Mouse (Mus musculus): Measurements from ENCODE around the gene Cyp19a1. TPM values are rescaled to one million over a fixed set of nuclear protein-coding genes. Genes with fewer than 3 reads are reported as not detected.

Cyp19a1 gene
- total and polyA plus RNA-seq, 2 experiments from 2014 or later = not detected

- 58% methylated on average over 5 of the region's 5 CpGs for WGBS
- Histone ChIP-seq H3K9me3 (ENCODE audit: low read length) (no peaks in the 10 kb centered on the region), H3K9ac (replicated peaks; ENCODE audit: low read length) (no peak overlapping the region), H3K27me3 (ENCODE audit: insufficient read depth, low read length) (0 out of 2 replicates have a peak, but pooled peaks cover 4% of the 10 kb centered on the region), H3K27ac (no peak overlapping the region), H3K4me2 (ENCODE audit: low read depth, low read length) (no peak overlapping the region), H3K4me1 (ENCODE audit: insufficient read depth, low read length) (no peaks in the 10 kb centered on the region), H3K36me3 (ENCODE audit: insufficient read depth, low read length) (no peaks in the 10 kb centered on the region), H3K4me3 (ENCODE audit: low read length) (no peak overlapping the region)
- ATAC-seq (no peak), DNase-seq (ENCODE audit: low spot score) (no peak)
- no peak for TF ChIP-seq CTCF (IDR thresholded peaks at IDR 0.05; ENCODE audit: low read depth)
Observed at GRCm38 (mm10) chr9:54287804-54288203, 19.9 kb upstream of the Cyp19a1 start.

- Histone ChIP-seq H3K4me2 (ENCODE audit: low read depth, low read length) (peak within 1 kb of the TSS; percentile 90), H3K27me3 (ENCODE audit: insufficient read depth, low read length) (0 out of 2 replicates have a peak, but pooled peaks cover 4% of the 10 kb centered on the region), H3K4me3 (ENCODE audit: low read length) (peak within 1 kb of the TSS; percentile 47), H3K9ac (replicated peaks; ENCODE audit: low read length) (peak within 1 kb of the TSS; percentile 63), H3K4me1 (ENCODE audit: insufficient read depth, low read length) (no peaks in the 10 kb centered on the region), H3K36me3 (ENCODE audit: insufficient read depth, low read length) (no peaks in the 10 kb centered on the region), H3K27ac (no peak within 1 kb of the TSS), H3K9me3 (ENCODE audit: low read length) (no peaks in the 10 kb centered on the region)
- TF ChIP-seq CTCF (IDR thresholded peaks at IDR 0.05; ENCODE audit: low read depth) = peak; percentile 41
- peak; percentile 81 for ATAC-seq
- peak; percentile 33 for DNase-seq (ENCODE audit: low spot score)
- 2% methylated on average over 61 of the region's 61 CpGs for WGBS
Observed at GRCm38 (mm10) chr9:54286331-54286987, 18.5 kb upstream of the Cyp19a1 start, which contains the start of gene Gldn. TSS of gene Gldn (plus strand) at chr9:54286486.

- Histone ChIP-seq H3K4me2 (ENCODE audit: low read depth, low read length) (no peak overlapping the region), H3K36me3 (ENCODE audit: insufficient read depth, low read length) (no peaks in the 10 kb centered on the region), H3K4me1 (ENCODE audit: insufficient read depth, low read length) (no peaks in the 10 kb centered on the region), H3K4me3 (ENCODE audit: low read length) (no peak overlapping the region), H3K27ac (no peak overlapping the region), H3K27me3 (ENCODE audit: insufficient read depth, low read length) (no peaks in the 10 kb centered on the region), H3K9me3 (ENCODE audit: low read length) (no peaks in the 10 kb centered on the region), H3K9ac (replicated peaks; ENCODE audit: low read length) (no peak overlapping the region)
- WGBS = 86% methylated on average over 12 of the region's 12 CpGs
- ATAC-seq (no peak), DNase-seq (ENCODE audit: low spot score) (no peak)
- TF ChIP-seq CTCF (IDR thresholded peaks at IDR 0.05; ENCODE audit: low read depth) = no peak
Observed at GRCm38 (mm10) chr9:54279046-54279589, 11.2 kb upstream of the Cyp19a1 start.

- WGBS = 94% methylated on average over 4 of the region's 4 CpGs
Observed at GRCm38 (mm10) chr9:54275283-54275682, 7.4 kb upstream of the Cyp19a1 start.

GRCm38 (mm10) chr9:54270889-54271288, 3.0 kb upstream of the Cyp19a1 start:
- no peak for TF ChIP-seq CTCF (IDR thresholded peaks at IDR 0.05; ENCODE audit: low read depth)
- no peaks in the 10 kb centered on the region for H3K27me3 ChIP-seq (ENCODE audit: insufficient read depth, low read length)
- H3K4me2 ChIP-seq (ENCODE audit: low read depth, low read length) = no peak overlapping the region
- no peaks in the 10 kb centered on the region for H3K36me3 ChIP-seq (ENCODE audit: insufficient read depth, low read length)
- H3K4me1 ChIP-seq (ENCODE audit: insufficient read depth, low read length) = no peaks in the 10 kb centered on the region
- H3K9ac ChIP-seq (replicated peaks; ENCODE audit: low read length) = no peak overlapping the region
- H3K27ac ChIP-seq = no peak overlapping the region
- no peaks in the 10 kb centered on the region for H3K9me3 ChIP-seq (ENCODE audit: low read length)
- 57% methylated on average over 5 of the region's 5 CpGs for WGBS
- no peak overlapping the region for H3K4me3 ChIP-seq (ENCODE audit: low read length)
- no peak for DNase-seq (ENCODE audit: low spot score)
- no peak for ATAC-seq

More at GRCm38 (mm10) chr9:54275283-54275682, 7.4 kb upstream of the Cyp19a1 start:
- H3K4me1 ChIP-seq (ENCODE audit: insufficient read depth, low read length) = no peaks in the 10 kb centered on the region
- ATAC-seq (no peak), DNase-seq (ENCODE audit: low spot score) (no peak)
- H3K9ac ChIP-seq (replicated peaks; ENCODE audit: low read length) = no peak overlapping the region
- no peak overlapping the region for H3K4me3 ChIP-seq (ENCODE audit: low read length)
- H3K4me2 ChIP-seq (ENCODE audit: low read depth, low read length) = no peak overlapping the region
- no peak for TF ChIP-seq CTCF (IDR thresholded peaks at IDR 0.05; ENCODE audit: low read depth)
- no peaks in the 10 kb centered on the region for H3K9me3 ChIP-seq (ENCODE audit: low read length)
- no peak overlapping the region for H3K27ac ChIP-seq
- no peaks in the 10 kb centered on the region for H3K36me3 ChIP-seq (ENCODE audit: insufficient read depth, low read length)
- no peaks in the 10 kb centered on the region for H3K27me3 ChIP-seq (ENCODE audit: insufficient read depth, low read length)

- 74% methylated on average over 6 of the region's 6 CpGs for WGBS
- TF ChIP-seq CTCF (IDR thresholded peaks at IDR 0.05; ENCODE audit: low read depth) = no peak
- no peaks in the 10 kb centered on the region for H3K4me1 ChIP-seq (ENCODE audit: insufficient read depth, low read length)
Observed at GRCm38 (mm10) chr9:54269987-54270386, 2.1 kb upstream of the Cyp19a1 start.

GRCm38 (mm10) chr9:54264754-54265153, 3.2 kb downstream of the Cyp19a1 start:
- Histone ChIP-seq H3K36me3 (ENCODE audit: insufficient read depth, low read length) (no peaks in the 10 kb centered on the region), H3K27me3 (ENCODE audit: insufficient read depth, low read length) (no peaks in the 10 kb centered on the region), H3K4me2 (ENCODE audit: low read depth, low read length) (no peak overlapping the region), H3K4me3 (ENCODE audit: low read length) (no peak overlapping the region), H3K27ac (no peak overlapping the region), H3K9ac (replicated peaks; ENCODE audit: low read length) (no peak overlapping the region), H3K9me3 (ENCODE audit: low read length) (no peaks in the 10 kb centered on the region), H3K4me1 (ENCODE audit: insufficient read depth, low read length) (no peaks in the 10 kb centered on the region)
- 52% methylated on average over 4 of the region's 4 CpGs for WGBS
- TF ChIP-seq CTCF (IDR thresholded peaks at IDR 0.05; ENCODE audit: low read depth) = no peak
- ATAC-seq = no peak
- no peak for DNase-seq (ENCODE audit: low spot score)

More at GRCm38 (mm10) chr9:54269987-54270386, 2.1 kb upstream of the Cyp19a1 start:
- Histone ChIP-seq H3K36me3 (ENCODE audit: insufficient read depth, low read length) (no peaks in the 10 kb centered on the region), H3K9ac (replicated peaks; ENCODE audit: low read length) (no peak overlapping the region), H3K4me3 (ENCODE audit: low read length) (no peak overlapping the region), H3K27me3 (ENCODE audit: insufficient read depth, low read length) (no peaks in the 10 kb centered on the region), H3K27ac (no peak overlapping the region), H3K9me3 (ENCODE audit: low read length) (no peaks in the 10 kb centered on the region), H3K4me2 (ENCODE audit: low read depth, low read length) (no peak overlapping the region)
- no peak for DNase-seq (ENCODE audit: low spot score)
- no peak for ATAC-seq

All from hindbrain, postnatal 0 days (tissue).